Mouse (Mus musculus): ENCODE measurements at regions not wholly inside any gene's neighbourhood (a gene's known extent, or its start where the extent isn't known, plus 50 kb on each side); places are given as distances from the start of the nearest gene placed in this dataset.

DNA sequence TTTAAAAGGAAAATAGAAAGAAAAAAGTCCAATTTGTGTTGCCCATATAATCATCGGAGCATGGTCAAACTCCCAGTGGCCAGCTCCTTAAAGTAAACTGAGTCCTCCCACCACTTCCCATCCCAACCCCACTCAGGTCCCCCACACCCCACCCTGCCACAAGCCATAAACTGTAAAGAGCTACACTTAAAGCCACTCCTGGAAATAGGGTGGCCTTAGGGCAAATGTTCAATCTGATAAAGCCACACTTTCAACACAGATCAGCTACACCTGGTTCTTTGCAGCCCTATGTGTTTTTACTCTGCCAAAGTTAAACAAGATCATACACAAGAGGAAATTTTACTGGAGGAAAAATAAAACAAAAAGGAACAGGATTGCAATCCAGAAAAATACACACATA, 809.4 kb upstream of the Gm28269 start:
- in situ Hi-C loops (cut with MseI, MboI), result loop anchor here in 1 of 2 experiments (5.0 to 10.0 kb wide), 2 partner anchors 48 to 60 kb away; no protein-coding TSS in a partner anchor

DNA sequence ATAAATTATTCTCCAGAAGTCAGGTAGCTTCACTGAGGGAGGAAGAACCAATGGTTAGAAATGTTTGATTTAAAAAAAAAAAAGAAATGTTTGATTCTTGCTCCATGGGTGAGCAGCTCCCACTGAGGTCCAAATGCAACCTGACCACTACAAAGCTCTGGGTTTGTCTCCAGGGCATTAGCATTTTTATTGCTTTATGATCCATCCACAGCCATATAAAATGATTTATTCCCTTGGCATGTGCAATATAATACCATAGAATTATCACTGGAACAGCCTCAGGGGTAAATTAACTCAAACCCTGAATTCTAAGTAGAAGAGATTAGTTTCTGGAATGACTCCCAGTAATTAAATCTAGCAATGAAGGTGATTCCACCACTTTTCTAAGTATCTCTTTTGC, 805.2 kb upstream of the Gm28269 start:
- in situ Hi-C loops (cut with MseI, MboI), result loop anchor here in 1 of 2 experiments (5.0 to 10.0 kb wide), 2 partner anchors 52 to 55 kb away; no protein-coding TSS in a partner anchor

Data from mouse trophoblast stem cell (cell line).